Mouse (Mus musculus) ES-Bruce4 (cell line): Measurements from ENCODE around the gene Pitpnm1. TPM values are rescaled to one million over a fixed set of nuclear protein-coding genes. Genes with fewer than 3 reads are reported as not detected.

Experiments
- H3K27ac ChIP-seq: 2 replicates; pipeline ENCODE4 v1.5.1; 2012; ENCODE audit warnings: low read length, inconsistent platforms; ENCODE audit not compliant: insufficient read depth
- H3K27me3 ChIP-seq: 2 replicates; pipeline ENCODE4 v1.6.1; 2012; ENCODE audit warnings: mild to moderate bottlenecking, low read length, inconsistent platforms; ENCODE audit not compliant: control insufficient read depth, poor library complexity, insufficient read depth, severe bottlenecking
- H3K36me3 ChIP-seq: 2 replicates; pipeline ENCODE4 v1.6.1; 2012; ENCODE audit warnings: inconsistent platforms, mild to moderate bottlenecking, low read length, moderate library complexity; ENCODE audit not compliant: control insufficient read depth, poor library complexity, insufficient read depth, severe bottlenecking
- H3K4me1 ChIP-seq: one replicate; pipeline ENCODE4 v1.8.1; 2011; ENCODE audit warnings: low read length; ENCODE audit not compliant: control insufficient read depth, insufficient read depth
- H3K4me3 ChIP-seq: 2 replicates; pipeline ENCODE4 v1.5.1; 2011; ENCODE audit warnings: low read depth, mild to moderate bottlenecking, low read length
- H3K9ac ChIP-seq: 2 replicates; pipeline ENCODE4 v1.6.1; 2012; ENCODE audit warnings: low read depth, mild to moderate bottlenecking, inconsistent platforms; ENCODE audit not compliant: poor library complexity, severe bottlenecking
- H3K9me3 ChIP-seq: replicated peaks from 2 replicates; pipeline ENCODE4 v1.6.1; 2012; ENCODE audit warnings: mild to moderate bottlenecking, low read length, inconsistent platforms; ENCODE audit not compliant: control insufficient read depth, poor library complexity, insufficient read depth, severe bottlenecking
- CTCF ChIP-seq: IDR thresholded peaks from one replicate; pipeline ENCODE4 v1.8.1; 2011; ENCODE audit warnings: low read depth, low read length
- EP300 ChIP-seq: IDR thresholded peaks from 2 replicates; pipeline ENCODE4 v1.6.1; 2011; ENCODE audit warnings: low read depth, low read length; ENCODE audit not compliant: insufficient read depth
- POLR2A ChIP-seq: IDR thresholded peaks from one replicate; pipeline ENCODE4 v1.8.1; 2011; ENCODE audit warnings: low read length; ENCODE audit not compliant: insufficient read depth
- polyA plus RNA-seq: library from polyadenylated mRNA; stranded (reverse); fragments of >200 nt; gene quantifications from 2 replicates; pipeline ENCODE4 v1.2.4, GENCODE M21; 2011; ENCODE audit warnings: low read depth; ENCODE audit not compliant: missing spikeins, insufficient read depth, insufficient read length

Gene Pitpnm1
- polyA plus RNA-seq, 1 experiment, result 11.2 TPM

- Histone ChIP-seq H3K4me1 (no peaks in the 10 kb centered on the region), H3K9me3 (no peaks in the 10 kb centered on the region), H3K4me3 (no peak overlapping the region), H3K9ac (no peak overlapping the region), H3K27ac (no peak overlapping the region), H3K36me3 (no peaks in the 10 kb centered on the region), H3K27me3 (no peaks in the 10 kb centered on the region)
- TF ChIP-seq CTCF (no peak), EP300 (no peak), POLR2A (no peak)
These were observed 16.5 kb upstream of the Pitpnm1 start for GRCm38 (mm10) chr19:4083316-4083715.

- TF ChIP-seq EP300 (no peak), CTCF (no peak), POLR2A (no peak)
- no peaks in the 10 kb centered on the region for H3K36me3 ChIP-seq
- no peak overlapping the region for H3K4me3 ChIP-seq
These were observed 16.0 kb upstream of the Pitpnm1 start for GRCm38 (mm10) chr19:4083826-4084225.

GRCm38 (mm10) chr19:4084984-4085383 lies 14.8 kb upstream of the Pitpnm1 start:
- Histone ChIP-seq H3K36me3 (no peaks in the 10 kb centered on the region), H3K4me3 (no peak overlapping the region), H3K27me3 (no peaks in the 10 kb centered on the region), H3K27ac (no peak overlapping the region), H3K4me1 (no peaks in the 10 kb centered on the region), H3K9ac (no peak overlapping the region), H3K9me3 (no peaks in the 10 kb centered on the region)
- no peak for TF ChIP-seq CTCF
- TF ChIP-seq EP300, result no peak
- TF ChIP-seq POLR2A, result no peak

More at GRCm38 (mm10) chr19:4083826-4084225, 16.0 kb upstream of the Pitpnm1 start:
- no peaks in the 10 kb centered on the region for H3K4me1 ChIP-seq
- no peak overlapping the region for H3K9ac ChIP-seq
- H3K27ac ChIP-seq, result no peak overlapping the region
- no peaks in the 10 kb centered on the region for H3K9me3 ChIP-seq
- H3K27me3 ChIP-seq, result no peaks in the 10 kb centered on the region

- no peak overlapping the region for H3K9ac ChIP-seq
- no peaks in the 10 kb centered on the region for H3K9me3 ChIP-seq
- H3K27me3 ChIP-seq, result no peaks in the 10 kb centered on the region
- no peak overlapping the region for H3K27ac ChIP-seq
- no peak for TF ChIP-seq CTCF
- no peak for TF ChIP-seq POLR2A
- TF ChIP-seq EP300, result no peak
- H3K4me1 ChIP-seq, result no peaks in the 10 kb centered on the region
- no peaks in the 10 kb centered on the region for H3K36me3 ChIP-seq
- H3K4me3 ChIP-seq, result no peak overlapping the region
These were observed 13.6 kb upstream of the Pitpnm1 start for GRCm38 (mm10) chr19:4086156-4086555.

- Histone ChIP-seq H3K27ac (no peak overlapping the region), H3K9ac (no peak overlapping the region), H3K9me3 (no peaks in the 10 kb centered on the region), H3K4me3 (no peak overlapping the region), H3K27me3 (no peaks in the 10 kb centered on the region), H3K36me3 (no peaks in the 10 kb centered on the region), H3K4me1 (no peaks in the 10 kb centered on the region)
- TF ChIP-seq CTCF, result no peak
- TF ChIP-seq EP300, result no peak
- no peak for TF ChIP-seq POLR2A
These were observed 12.7 kb upstream of the Pitpnm1 start for GRCm38 (mm10) chr19:4087090-4087489.

GRCm38 (mm10) chr19:4088146-4088545 lies 11.7 kb upstream of the Pitpnm1 start:
- Histone ChIP-seq H3K27me3 (no peaks in the 10 kb centered on the region), H3K4me3 (no peak overlapping the region), H3K36me3 (no peaks in the 10 kb centered on the region), H3K27ac (no peak overlapping the region), H3K9me3 (no peaks in the 10 kb centered on the region), H3K9ac (no peak overlapping the region), H3K4me1 (no peaks in the 10 kb centered on the region)
- no peak for TF ChIP-seq CTCF
- TF ChIP-seq POLR2A, result no peak
